Mouse (Mus musculus) CD4-positive naive resting alpha-beta T cell, adult 57 days (primary cell): ENCODE data around the gene Zfp429. TPM values are rescaled to one million over a fixed set of nuclear protein-coding genes. Genes with fewer than 3 reads are reported as not detected.

ENCODE experiments used
- total RNA-seq: library from RNA; stranded (reverse); gene quantifications from one replicate; pipeline ENCODE4 v1.2.4, GENCODE M21; 2023

Gene Zfp429
- 11.6 TPM for total RNA-seq

DNA sequence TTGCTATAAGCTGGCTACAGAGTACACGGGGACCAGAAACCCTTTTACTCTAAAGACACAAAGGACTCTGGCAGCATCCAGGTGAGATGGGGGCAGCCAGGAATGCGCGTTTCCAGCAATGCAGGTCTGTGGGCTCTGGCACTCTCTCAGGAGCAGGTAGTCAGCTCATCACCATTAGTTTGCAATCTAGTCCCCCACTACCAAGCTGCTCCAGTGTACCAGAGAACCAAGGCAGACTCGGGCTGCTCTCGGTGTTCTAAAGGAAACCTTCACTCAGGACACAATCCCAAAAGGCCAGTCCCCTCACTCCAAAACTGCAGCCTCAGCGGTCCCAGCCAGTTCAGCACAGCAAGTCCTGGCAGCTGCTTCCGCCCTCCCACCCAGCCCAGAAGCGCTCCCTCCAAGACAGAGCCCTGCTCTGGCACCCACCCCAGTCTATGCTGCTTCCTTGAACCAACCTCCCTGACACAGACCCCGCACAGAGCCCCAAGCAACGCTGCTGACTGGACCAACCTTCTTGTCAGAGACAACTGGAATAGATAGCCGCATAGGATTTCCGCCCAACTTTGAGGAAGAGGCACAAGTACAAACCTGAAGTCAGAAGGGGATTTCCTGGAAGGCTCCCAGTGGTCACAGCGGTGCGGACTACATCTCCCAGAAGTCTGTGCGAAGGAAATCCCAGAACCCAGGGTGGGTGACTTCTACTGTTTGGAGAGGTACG, at the start of gene Zfp429:
TSS of gene Zfp429 (minus strand) at position 637 of the 721 bp plus-strand sequence.

DNA sequence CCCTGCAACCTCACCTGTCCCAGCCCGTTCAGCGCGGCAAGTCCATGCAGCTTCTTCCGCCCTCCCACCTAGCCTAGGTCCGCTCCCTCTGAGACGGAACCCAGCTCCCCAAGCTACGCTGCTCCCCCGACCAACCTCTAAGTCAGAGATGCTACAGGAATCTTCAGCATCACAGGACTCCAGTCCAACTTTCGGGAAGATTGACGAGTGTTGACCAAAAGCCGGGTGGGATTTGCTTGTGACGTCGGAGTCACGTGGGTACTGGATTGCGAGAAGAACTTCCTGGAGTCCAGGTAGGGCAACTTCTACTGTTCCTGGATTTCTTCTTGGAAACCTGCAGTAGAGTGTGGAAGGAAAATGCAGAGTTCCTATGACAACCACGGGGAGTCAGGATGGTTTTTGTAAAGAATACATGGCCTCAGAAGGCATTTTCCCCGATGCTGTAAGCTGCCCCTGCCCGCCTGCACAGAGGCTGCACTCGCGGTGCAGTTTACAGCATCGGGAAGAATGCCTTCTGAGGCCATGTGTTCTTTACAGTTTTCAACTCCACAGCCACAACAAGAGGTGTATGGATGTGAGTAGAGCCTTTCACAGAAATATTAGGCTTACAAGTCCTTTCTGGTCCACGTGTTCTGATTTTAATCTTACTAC, 21.7 kb upstream of the Zfp429 start, which contains the start of gene Zfp459:
TSS of gene Zfp459 (minus strand) at position 212 of the 651 bp plus-strand sequence.

DNA sequence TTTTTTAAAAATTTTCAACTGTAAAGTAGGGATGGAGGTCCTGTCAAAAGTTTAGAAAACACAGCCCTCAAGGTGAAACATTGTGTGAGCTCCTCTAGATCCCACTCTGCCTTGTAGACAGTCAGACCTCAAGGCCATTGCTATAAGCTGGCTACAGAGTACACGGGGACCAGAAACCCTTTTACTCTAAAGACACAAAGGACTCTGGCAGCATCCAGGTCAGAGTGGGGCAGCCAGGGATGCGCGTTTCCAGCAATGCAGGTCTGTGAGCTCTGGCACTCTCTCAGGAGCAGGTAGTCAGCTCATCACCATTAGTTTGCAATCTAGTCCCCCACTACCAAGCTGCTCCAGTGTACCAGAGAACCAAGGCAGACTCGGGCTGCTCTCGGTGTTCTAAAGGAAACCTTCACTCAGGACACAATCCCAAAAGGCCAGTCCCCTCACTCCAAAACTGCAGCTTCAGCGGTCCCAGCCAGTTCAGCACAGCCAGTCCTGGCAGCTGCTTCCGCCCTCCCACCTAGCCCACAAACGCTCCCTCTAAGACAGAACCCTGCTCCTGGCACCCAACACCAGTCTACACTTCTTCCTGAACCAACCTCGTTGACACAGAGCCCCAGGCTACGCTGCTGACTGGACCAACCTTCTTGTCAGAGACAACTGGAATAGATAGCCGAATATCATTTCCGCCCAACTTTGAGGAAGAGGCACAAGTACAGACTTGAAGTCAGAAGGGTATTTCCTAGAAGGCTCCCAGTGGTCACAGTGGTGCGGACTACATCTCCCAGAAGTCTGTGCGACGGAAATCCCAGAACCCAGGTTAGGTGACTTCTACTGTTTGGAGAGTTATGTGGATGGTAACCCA, 24.3 kb downstream of the Zfp429 start, which contains the start of the genes Gm28041 and Zfp456:
TSS of gene Gm28041 (minus strand) at position 684 of the 862 bp plus-strand sequence.
TSS of gene Zfp456 (minus strand) at position 761 of the 862 bp plus-strand sequence.

DNA sequence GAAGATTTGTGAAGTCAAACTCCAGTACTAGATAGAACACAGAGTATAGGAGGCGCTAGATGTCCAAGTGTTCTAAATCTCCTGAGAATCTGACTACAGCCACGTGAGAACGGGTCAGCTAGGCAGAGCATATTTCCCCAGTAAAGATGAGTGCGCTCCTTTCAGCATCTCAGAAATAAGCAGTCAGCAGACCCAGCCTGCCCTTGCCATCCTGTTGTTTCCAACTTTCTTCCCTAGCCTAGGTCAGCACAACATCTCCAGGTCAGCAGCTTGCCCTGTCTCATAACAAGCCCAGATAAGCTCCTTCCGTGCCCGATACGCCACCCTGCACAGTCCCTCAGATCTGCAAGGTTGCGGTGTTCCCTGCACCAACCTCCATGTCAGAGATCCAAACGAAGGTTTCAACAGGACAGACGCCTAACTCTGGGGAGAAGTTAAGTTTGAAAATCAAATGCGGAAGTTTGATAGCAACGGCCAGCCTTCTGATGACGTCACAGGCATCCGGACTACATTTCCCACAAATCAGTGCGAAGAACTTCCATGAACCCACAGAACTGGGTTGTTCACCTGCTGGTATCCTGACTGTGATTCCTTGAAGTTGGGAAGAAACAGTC, 39.4 kb downstream of the Zfp429 start, which contains the start of the genes Gm28044 and Zfp953:
TSS of gene Gm28044 (minus strand) at position 406 of the 614 bp plus-strand sequence.
TSS of gene Zfp953 (minus strand) at position 475 of the 614 bp plus-strand sequence.

Other genes starting within 250 kb of the Zfp429 start
- 6.3 TPM for gene Rsl1, start 226.6 kb downstream of the Zfp429 start, total RNA-seq
- 1.5 TPM for gene Zfp455, start 205.3 kb downstream of the Zfp429 start, total RNA-seq
- gene Zfp458, start 121.4 kb downstream of the Zfp429 start, total RNA-seq: 1.8 TPM
- 1.5 TPM for gene Zfp457, start 93.3 kb downstream of the Zfp429 start, total RNA-seq
- gene Zfp595, start 67.2 kb downstream of the Zfp429 start, total RNA-seq: 12.8 TPM
- gene Gm28044, start 39.3 kb downstream of the Zfp429 start, total RNA-seq: 5.7 TPM
- gene Zfp953, start 39.2 kb downstream of the Zfp429 start, total RNA-seq: 5.2 TPM
- gene Gm28041, start 24.1 kb downstream of the Zfp429 start, total RNA-seq: 1.7 TPM
- 5.5 TPM for gene Zfp456, start 24.0 kb downstream of the Zfp429 start, total RNA-seq
- gene Zfp459, start 21.6 kb upstream of the Zfp429 start, total RNA-seq: 4.3 TPM
- 8.9 TPM for gene Zfp874a, start 51.8 kb upstream of the Zfp429 start, total RNA-seq
- gene Zfp874b, start 84.4 kb upstream of the Zfp429 start, total RNA-seq: 22.2 TPM
- 11.8 TPM for gene Zfp58, start 100.7 kb upstream of the Zfp429 start, total RNA-seq
- not detected for gene Gm26965, start 126.3 kb upstream of the Zfp429 start, total RNA-seq
- 19.9 TPM for gene Zfp87, start 126.4 kb upstream of the Zfp429 start, total RNA-seq
- 10.6 TPM for gene Zfp748, start 154.0 kb upstream of the Zfp429 start, total RNA-seq
- gene Zfp729b, start 209.9 kb upstream of the Zfp429 start, total RNA-seq: 10.2 TPM
- gene Gm49345, start 237.9 kb upstream of the Zfp429 start, total RNA-seq: 2.2 TPM
- gene Zfp729a, start 238.0 kb upstream of the Zfp429 start, total RNA-seq: 10.7 TPM